Mouse (Mus musculus): ENCODE results near the gene Tns3.

Gene Tns3

GRCm38 (mm10) chr11:8530506-8530905 lies 133.8 kb downstream of the Tns3 start:
- no peak for DNase-seq (ENCODE audit: low spot score in 2 of 2)

DNA sequence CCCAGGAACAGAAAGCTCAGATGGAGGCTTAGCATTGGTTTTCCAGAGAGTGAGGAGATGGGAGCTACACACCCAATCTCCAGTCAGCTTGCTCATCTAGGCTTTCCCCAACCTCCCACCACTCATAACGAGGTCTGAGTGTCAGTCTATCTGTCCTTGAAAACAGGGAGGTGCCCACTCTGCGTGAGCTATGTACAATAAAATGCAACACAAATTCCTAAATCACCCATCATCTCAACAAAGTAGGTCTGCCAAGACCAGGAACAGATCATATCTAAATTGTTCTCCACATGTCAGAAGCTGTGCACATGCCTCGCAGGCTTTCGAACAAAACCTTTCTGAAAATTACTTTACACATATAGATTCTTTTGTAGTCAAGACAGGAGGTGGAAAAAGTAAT lies 134.3 kb downstream of the Tns3 start:
- DNase-seq (ENCODE audit: low spot score in 2 of 2): no peak

- no peak for DNase-seq (ENCODE audit: low spot score in 2 of 2)
These were observed 138.7 kb downstream of the Tns3 start for GRCm38 (mm10) chr11:8525463-8526145.

DNA sequence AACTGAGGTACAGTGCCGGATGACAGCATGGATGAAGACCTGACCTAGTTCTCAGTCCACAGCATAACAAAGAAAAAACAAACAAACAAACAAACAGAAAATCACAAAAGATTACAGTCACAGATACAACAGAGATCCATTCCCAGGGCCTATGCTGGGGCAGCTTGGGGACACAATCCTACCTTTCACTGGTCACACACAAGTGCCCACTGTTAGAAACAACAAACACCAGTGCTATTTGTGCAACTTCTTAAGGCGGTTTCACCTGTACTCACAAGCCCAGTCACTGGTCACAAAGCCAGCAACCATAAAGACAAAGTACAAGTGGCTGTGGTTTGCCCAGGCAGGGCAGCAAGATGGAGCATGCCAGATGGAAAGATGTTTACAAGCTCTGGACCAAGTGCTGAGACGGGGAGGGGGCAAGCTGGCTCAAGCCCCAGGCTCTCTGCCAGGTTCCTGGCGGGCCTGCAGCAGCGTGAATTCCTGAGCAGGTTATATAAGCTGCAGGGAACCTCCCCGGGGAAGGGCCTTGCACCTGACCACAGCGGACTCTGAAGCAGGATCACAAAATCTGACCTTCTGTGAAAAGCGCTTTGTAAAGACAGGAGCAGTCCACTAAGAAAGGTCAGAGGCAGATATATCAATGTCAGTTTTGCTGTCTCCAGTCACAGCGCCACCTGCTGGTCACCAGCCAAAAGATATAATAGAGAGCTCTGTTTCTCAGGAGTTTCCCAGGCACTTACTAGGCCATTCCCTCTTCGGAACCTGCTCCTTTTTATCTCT lies 140.8 kb downstream of the Tns3 start:
- DNase-seq (ENCODE audit: low spot score in 2 of 2): peak; percentile 60 to 72

DNA sequence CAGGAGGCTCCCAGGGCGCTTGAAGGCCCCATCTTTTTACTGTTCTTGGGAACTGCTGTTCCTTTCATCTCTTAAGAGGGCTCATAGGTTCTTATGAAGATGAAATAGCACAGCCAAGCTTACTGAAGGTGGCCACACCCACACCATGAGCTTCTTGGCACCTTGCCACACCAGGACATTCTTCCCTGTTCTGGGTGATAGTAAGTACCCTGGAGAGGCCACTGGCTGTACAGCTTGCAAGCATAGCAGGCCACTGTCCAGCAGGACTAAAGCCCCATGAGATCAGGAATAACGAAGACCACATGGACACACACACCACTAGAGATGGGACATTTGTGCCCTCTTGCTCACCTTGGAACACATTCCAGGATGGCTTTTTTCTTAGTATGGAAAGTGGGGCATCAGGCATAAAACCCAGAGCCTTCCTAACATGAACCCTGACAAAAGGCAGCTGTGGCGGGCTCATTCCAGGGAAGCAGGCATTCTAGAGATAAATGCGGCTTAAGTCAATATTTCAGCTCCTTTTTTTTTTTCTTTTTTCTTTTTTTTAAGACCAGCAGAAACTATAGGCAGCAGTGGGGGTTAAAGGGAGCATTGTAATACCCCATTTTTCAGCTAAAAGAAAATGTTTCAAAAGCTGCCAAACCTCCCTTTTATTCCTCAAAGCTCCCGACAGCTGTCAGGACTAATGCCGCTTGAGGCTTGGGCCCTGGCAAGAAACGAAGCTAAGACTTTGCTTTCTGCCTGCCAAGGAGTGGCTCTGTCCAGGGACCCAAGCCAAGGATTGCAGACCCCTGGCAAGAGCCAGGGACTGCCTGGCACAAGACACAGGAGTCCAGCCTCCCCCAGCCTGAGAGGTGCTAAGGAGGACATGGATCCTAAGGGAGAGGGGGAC lies 150.7 kb downstream of the Tns3 start:
- peak in 1 of 2 experiments; percentile 47 for DNase-seq (ENCODE audit: low spot score in 2 of 2)

DNA sequence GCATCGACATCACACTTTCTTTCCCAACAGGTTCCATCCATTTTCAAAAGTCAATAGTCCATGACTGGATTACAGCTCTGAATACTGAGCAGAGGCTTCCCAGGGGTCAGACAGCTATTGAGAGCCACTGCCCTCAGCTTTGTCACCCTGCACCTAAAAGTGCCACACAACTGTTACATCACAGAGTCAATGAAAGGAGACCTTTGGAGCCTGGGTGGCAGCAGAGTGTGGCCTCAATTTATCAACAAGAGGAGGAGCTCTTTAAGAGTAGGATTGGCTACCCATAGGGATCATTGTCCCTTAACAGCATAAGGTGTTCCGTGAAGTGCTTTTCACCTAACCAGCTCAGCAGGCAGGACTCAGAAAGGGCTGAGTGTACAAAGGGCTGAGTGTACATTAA lies 154.0 kb downstream of the Tns3 start:
- DNase-seq (ENCODE audit: low spot score in 2 of 2): no peak

GRCm38 (mm10) chr11:8509614-8510013 lies 154.7 kb downstream of the Tns3 start:
- no peak for DNase-seq (ENCODE audit: low spot score in 2 of 2)

- no peak for DNase-seq (ENCODE audit: low spot score in 2 of 2)
These were observed 160.6 kb downstream of the Tns3 start for GRCm38 (mm10) chr11:8503735-8504134.

GRCm38 (mm10) chr11:8500855-8501254 lies 163.5 kb downstream of the Tns3 start:
- DNase-seq (ENCODE audit: low spot score in 2 of 2): no peak

- DNase-seq (ENCODE audit: low spot score in 2 of 2): no peak
These were observed 167.2 kb downstream of the Tns3 start for GRCm38 (mm10) chr11:8497136-8497535.

GRCm38 (mm10) chr11:8496686-8497085 lies 167.6 kb downstream of the Tns3 start:
- peak; percentile 60 to 65 for DNase-seq (ENCODE audit: low spot score in 2 of 2)

DNA sequence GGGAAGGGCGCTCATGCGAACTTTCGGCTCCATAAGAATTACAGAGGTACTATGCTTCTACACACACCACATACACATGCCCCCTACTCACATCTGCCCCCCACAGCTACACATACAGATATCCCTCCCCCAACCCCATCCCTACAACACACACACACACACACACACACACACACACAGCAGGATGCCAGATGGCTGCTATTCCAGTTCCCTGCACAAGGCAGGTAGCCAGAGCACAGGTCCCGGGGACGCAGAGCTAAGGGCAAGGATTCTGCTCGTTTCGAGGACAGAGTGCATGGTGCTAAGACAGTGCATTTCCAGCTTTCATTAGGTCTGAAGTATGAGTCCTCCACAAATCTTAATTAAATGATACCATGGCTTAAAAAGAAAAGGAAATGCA lies 168.5 kb downstream of the Tns3 start:
- no peak for DNase-seq (ENCODE audit: low spot score in 2 of 2)

- no peak for DNase-seq (ENCODE audit: low spot score in 2 of 2)
These were observed 169.3 kb downstream of the Tns3 start for GRCm38 (mm10) chr11:8495036-8495435.

DNA sequence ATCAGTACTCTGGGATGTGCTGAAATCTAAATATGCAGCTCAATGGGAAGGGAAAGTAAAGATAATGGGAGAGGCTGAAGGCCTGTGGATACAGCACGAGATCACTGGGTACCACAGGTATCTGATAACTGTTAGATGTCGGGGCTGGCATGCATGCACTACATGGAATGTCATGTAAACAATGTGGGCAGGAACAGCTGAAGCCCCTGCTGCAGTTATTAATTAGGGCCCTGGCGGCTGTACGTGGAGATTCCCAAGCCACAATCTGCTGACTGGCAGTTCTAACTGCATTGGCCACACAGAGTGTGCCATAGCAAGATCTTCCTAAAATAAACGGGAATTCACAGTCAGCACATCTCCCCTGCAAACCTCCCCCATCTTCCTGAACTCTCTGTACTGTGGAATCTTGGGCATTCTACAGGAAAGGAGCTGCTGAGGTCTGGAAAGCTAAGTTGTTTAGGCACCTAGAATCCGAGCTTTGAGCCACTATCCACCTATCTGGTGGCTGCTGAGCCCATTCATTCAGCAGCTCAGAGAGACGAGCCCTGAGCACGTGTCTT lies 170.3 kb downstream of the Tns3 start:
- DNase-seq (ENCODE audit: low spot score in 2 of 2): no peak

- no peak for DNase-seq (ENCODE audit: low spot score in 2 of 2)
These were observed 172.0 kb downstream of the Tns3 start for GRCm38 (mm10) chr11:8492332-8492731.

DNA sequence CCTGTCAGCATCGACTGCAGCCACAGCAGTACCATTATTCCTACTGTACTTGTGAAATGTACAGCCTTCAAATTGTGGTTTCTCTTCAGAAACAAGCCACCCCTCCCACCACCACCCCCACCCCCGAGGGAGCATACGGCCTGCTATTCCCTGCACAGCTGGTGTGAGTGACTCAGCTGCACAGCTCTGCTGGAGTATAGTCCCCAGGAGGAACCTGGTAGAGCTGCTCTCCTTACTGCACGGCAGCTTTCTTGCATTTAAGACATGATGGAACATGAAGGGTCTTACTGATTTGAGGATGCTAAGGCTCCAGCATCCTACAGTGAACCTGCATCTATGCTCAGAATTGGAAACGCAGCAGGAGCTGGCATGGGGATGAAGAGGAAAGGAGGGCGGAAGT lies 176.1 kb downstream of the Tns3 start:
- DNase-seq (ENCODE audit: low spot score in 2 of 2): no peak

DNA sequence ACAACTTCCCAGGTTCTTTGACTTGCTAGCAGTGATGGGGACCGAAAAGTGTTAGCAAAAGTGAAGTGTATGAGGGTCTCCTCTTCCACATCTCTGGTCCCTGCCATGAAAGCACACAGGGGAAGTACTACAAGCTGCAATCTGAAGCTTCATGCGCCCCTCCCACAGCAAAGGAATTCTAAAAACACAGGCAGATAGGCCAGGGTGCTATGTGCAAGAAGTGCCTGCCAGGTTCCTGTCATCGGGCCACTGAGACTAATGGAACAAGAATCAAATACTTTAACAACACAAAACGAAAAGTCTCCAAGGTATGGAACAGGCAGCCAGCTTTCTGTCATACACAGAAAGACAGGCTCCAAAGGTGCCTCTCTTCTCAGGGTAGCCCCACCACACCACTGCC lies 177.8 kb downstream of the Tns3 start:
- peak; percentile 40 for DNase-seq (ENCODE audit: low spot score in 2 of 2)

GRCm38 (mm10) chr11:8484538-8484937 lies 179.8 kb downstream of the Tns3 start:
- DNase-seq (ENCODE audit: low spot score in 2 of 2): no peak

GRCm38 (mm10) chr11:8482721-8483120 lies 181.6 kb downstream of the Tns3 start:
- no peak for DNase-seq (ENCODE audit: low spot score in 2 of 2)

GRCm38 (mm10) chr11:8481962-8482361 lies 182.4 kb downstream of the Tns3 start:
- no peak for DNase-seq (ENCODE audit: low spot score in 2 of 2)

DNA sequence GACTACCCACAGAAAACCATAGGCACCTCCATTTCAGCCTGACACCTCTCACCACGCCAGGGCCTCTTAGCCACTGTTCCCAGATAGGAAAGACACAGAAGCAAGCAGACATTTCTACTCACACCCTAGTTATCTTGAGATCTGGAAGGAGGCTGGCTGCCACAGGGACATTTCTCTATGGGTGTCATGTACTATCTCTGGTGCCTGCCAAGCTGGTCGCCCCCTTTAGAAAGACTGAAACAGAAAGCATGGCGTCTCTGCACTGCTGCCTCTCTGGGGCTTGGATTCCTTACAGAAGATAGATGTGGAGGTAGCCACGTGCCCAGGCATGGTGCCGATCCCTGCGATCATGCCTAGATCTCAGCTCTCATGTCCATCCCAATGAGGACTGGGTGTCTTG lies 182.8 kb downstream of the Tns3 start:
- DNase-seq (ENCODE audit: low spot score in 2 of 2): no peak

DNA sequence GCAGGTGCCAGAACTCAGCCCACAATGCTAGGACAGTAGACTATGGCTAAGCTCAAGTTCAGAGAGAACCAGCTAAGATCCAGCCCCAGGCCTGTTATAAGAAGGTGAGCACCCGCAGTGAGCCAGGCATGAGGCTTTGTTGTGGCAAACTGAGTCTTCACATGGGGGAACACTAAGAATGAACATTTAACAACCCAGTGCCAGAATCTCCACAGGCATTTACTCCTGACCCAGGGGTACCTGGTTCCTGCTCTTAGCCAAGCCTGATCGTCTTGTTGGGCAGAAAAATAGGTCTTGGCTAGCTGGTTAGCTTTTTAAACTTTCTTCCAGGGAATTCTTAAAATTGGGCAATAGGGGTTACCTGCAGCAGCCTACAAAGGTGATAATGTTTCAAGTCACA lies 184.5 kb downstream of the Tns3 start:
- no peak for DNase-seq (ENCODE audit: low spot score in 2 of 2)

Data from heart, adult 9 months (tissue).